Mouse (Mus musculus) testis, adult 2 months (tissue): ENCODE results near the gene Camk2n1.

Experiments
- CTCF ChIP-seq: fragments of 200-500 bp; IDR thresholded peaks from 2 replicates; pipeline ENCODE4 v1.5.1; 2012; ENCODE audit warnings: low read depth, mild to moderate bottlenecking, inconsistent platforms, low read length, moderate library complexity; ENCODE audit not compliant: control insufficient read depth, insufficient read depth, insufficient replicate concordance
- POLR2A ChIP-seq: fragments of 200-500 bp; IDR thresholded peaks from 2 replicates; pipeline ENCODE4 v1.6.1; 2012; ENCODE audit warnings: low read depth, mild to moderate bottlenecking, inconsistent platforms, low read length, moderate library complexity; ENCODE audit not compliant: control insufficient read depth

GRCm38 (mm10) chr4:138507903-138508302 lies 53.8 kb downstream of the Camk2n1 start:
- TF ChIP-seq CTCF, result no peak
- no peak for TF ChIP-seq POLR2A
